Mouse (Mus musculus) frontal cortex, postnatal 25 days (tissue): ENCODE data around the gene Prdm12.

Experiments used
- DNase-seq, 2 experiments: peaks; one replicate each; pipeline ENCODE4 v3.0.0; 2022; ENCODE audit warnings: low spot score in 2 of 2

Prdm12 gene

GRCm38 (mm10) chr2:31639901-31640608, at the start of gene Prdm12:
Gene Prdm12, plus strand, starts transcription at chr2:31640037.
- DNase-seq = no peak

- DNase-seq = no peak
Measured at GRCm38 (mm10) chr2:31591799-31592484, 47.9 kb upstream of the Prdm12 start.

- DNase-seq = no peak
Measured at GRCm38 (mm10) chr2:31607555-31607954, 32.3 kb upstream of the Prdm12 start.

GRCm38 (mm10) chr2:31609859-31610261, 30.0 kb upstream of the Prdm12 start:
- no peak for DNase-seq

- DNase-seq = no peak
Measured at GRCm38 (mm10) chr2:31610922-31611321, 28.9 kb upstream of the Prdm12 start.

- no peak for DNase-seq
Measured at GRCm38 (mm10) chr2:31611400-31611799, 28.4 kb upstream of the Prdm12 start.

GRCm38 (mm10) chr2:31612627-31613026, 27.2 kb upstream of the Prdm12 start:
- no peak for DNase-seq

- DNase-seq = no peak
Measured at GRCm38 (mm10) chr2:31613781-31614180, 26.1 kb upstream of the Prdm12 start.

- DNase-seq = no peak
Measured at GRCm38 (mm10) chr2:31618484-31619161, 21.2 kb upstream of the Prdm12 start.

- no peak for DNase-seq
Measured at GRCm38 (mm10) chr2:31619208-31619607, 20.6 kb upstream of the Prdm12 start.

- no peak for DNase-seq
Measured at GRCm38 (mm10) chr2:31633531-31633930, 6.3 kb upstream of the Prdm12 start.

GRCm38 (mm10) chr2:31635281-31636137, 4.3 kb upstream of the Prdm12 start:
- DNase-seq = no peak

GRCm38 (mm10) chr2:31636138-31636741, 3.6 kb upstream of the Prdm12 start:
- no peak for DNase-seq

GRCm38 (mm10) chr2:31636742-31637141, 3.1 kb upstream of the Prdm12 start:
- no peak for DNase-seq

GRCm38 (mm10) chr2:31637311-31637710, 2.5 kb upstream of the Prdm12 start:
- DNase-seq = no peak

- no peak for DNase-seq
Measured at GRCm38 (mm10) chr2:31637807-31638206, 2.0 kb upstream of the Prdm12 start.

- no peak for DNase-seq
Measured at GRCm38 (mm10) chr2:31638581-31639465, 1.0 kb upstream of the Prdm12 start.

GRCm38 (mm10) chr2:31639466-31639760, 424 bp upstream of the Prdm12 start:
- DNase-seq = no peak

GRCm38 (mm10) chr2:31640609-31641507, 1.0 kb downstream of the Prdm12 start:
- no peak for DNase-seq

- DNase-seq = no peak
Measured at GRCm38 (mm10) chr2:31641508-31641830, 1.6 kb downstream of the Prdm12 start.
